Mouse (Mus musculus): ENCODE measurements around the gene Tm4sf20.

Gene Tm4sf20

DNA sequence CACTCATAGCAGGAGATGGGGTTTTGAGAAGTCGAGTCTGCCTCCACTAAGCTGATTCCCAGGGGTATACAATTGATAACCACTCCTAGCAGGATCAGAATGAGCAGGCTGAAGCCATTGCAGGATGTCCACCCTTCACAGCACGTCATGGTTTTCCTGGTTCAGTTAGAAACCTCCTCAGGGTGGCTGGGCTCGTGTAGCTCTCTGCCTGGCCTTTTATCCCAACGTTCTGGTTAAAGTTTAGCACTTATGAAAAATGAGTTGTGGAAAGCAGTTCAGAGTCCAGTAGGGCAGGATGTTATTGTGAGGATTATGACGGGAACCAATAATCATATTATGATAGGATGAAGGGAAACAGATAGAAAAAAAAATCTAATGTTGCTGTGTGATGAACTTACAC lies at the start of gene Tm4sf20:
TSS of gene Tm4sf20 (minus strand) at position 193 of the 400 bp plus-strand sequence.
- in situ Hi-C loops (cut with MboI, MseI) = loop anchor here (10.0 kb wide), 1 partner anchor 213 kb away; no protein-coding TSS in a partner anchor

DNA sequence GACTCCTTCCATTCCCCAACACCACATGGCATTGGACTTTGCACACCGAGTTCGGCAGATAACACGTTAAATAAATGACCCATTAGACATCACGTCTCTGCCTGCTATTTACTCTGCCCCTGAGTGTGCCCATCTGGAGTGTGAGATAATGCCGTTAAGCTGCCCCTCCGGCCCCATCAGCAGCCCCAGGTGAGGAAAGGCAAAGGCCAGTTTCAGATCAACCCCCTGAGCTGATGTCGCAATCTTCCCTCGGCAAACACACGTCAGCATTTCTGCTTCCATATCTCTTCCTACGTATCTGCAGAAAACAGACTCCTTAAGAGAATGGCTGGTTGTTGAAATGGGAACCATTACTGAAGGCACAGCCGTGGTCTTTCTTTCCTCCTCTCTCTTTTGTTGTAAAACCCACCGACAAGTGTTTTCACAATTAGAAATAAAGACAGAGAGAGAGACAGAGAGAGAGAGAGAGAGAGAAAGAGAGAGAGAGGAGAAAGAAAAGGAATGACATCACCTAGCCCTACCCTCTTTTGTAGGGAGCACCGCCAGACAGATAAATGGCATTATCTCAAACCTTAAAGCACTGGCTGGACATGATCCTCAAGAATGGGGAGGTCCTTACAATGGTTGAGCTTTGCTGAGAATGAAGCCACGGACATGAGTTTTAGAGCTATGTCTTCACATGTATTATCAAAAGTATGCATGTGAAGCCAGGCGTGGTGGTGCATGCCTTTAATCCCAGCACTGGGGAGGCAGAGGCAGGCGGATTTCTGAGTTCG lies 47.9 kb upstream of the Tm4sf20 start:
- in situ Hi-C loops (cut with MboI, MseI) = no loop called here

GRCm38 (mm10) chr1:82811766-82812165 lies 43.5 kb upstream of the Tm4sf20 start:
- in situ Hi-C loops (cut with MboI, MseI) = no loop called here

DNA sequence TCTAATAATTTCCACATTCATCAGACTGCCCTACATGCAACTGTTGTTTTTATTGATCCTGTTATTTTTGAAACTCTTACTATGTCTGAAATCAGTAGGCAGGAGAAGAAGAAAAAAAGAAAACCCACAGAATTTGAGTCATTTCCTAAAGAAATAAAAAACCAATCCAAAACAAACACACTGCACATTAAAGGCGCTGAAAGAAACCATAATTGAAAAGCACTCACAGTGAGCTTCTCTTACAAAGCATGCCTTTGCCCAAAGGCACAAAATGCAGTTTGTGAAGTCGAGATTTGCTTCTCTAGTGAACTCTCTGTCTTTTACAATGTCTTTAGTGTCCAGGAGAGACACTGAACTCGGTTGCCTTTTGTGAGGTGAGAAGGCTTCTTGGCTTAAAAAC lies 40.3 kb upstream of the Tm4sf20 start:
- in situ Hi-C loops (cut with MboI, MseI) = no loop called here

DNA sequence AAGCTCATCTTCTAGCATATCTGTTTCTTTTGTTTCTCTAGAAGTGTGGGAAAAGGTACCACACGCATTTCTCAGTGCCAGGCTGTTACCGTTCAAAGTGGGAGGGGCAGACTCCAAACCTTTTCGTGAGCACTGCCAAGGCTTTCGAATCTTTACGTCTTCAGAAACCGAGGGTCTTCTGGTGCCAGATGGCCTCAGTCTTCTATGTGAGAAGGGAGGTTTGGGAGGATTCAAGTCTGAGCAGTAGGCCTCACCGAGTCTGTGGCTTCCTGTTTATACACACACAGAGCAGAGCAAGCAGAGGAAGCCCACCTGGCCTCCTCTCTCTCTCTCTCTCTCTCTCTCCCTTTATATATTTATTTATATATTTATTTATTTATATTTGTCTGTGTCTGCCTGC lies 38.9 kb upstream of the Tm4sf20 start:
- in situ Hi-C loops (cut with MboI, MseI) = no loop called here

GRCm38 (mm10) chr1:82806391-82806790 lies 38.1 kb upstream of the Tm4sf20 start:
- in situ Hi-C loops (cut with MboI, MseI) = no loop called here

DNA sequence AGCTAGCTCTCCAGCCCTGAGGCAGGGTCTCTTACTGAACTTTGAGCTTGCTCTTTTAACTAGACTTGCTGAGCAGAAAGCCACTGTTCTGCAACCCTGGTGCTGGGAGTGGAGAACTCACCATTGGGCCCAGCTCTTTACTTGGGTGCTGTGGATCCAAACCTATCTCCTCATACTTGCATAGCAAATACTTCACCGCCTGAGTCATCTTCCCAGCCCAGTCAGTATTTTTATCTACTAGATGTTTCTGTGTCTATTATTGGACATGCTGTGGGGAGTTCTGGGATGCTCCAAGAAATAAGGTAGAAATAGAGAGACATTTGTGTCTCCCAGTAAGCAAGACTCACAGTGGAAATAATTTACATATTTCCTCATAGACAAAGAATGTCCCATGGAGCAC lies 35.8 kb upstream of the Tm4sf20 start:
- in situ Hi-C loops (cut with MboI, MseI) = no loop called here

- in situ Hi-C loops (cut with MboI, MseI) = no loop called here
Measured at GRCm38 (mm10) chr1:82803608-82804007, 35.3 kb upstream of the Tm4sf20 start.

DNA sequence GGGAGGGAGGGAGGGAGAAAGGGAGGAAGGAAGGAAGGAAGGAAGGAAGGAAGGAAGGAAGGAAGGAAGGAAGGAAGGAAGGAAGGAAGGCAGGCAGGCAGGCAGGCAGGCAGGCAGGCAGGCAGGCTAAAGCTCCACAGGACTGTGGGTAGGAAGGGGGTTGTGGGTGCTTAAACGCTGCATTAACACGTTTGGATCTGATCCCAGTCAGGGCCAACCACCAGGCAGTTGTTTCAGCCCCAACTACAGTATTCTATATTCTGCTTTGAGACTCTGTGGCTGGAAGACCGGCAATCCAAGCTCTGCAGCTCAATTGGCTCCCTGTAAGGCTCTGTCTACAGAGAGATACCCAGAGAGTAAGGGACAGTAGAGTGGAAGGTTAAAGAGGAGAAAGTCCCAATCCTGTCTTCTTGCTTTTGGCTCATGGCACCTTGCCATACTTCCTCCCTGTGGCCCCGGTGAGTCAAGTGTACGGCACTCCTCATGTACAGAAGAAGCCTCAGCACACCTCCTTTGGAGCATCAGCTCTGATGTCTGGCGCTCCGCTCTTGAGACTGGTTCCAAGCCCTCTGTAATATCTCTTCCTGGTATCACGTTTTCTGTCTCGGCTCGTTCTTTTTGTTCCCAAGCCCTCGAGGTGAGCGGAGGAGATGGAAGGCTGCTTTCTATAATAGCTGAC lies 33.0 kb upstream of the Tm4sf20 start:
- in situ Hi-C loops (cut with MboI, MseI) = no loop called here

- in situ Hi-C loops (cut with MboI, MseI) = loop anchor here (5.0 to 25.0 kb wide), 2 partner anchors 103 to 913 kb away; no protein-coding TSS in a partner anchor
Measured at GRCm38 (mm10) chr1:82798922-82799321, 30.7 kb upstream of the Tm4sf20 start.

GRCm38 (mm10) chr1:82798304-82798703 lies 30.0 kb upstream of the Tm4sf20 start:
- in situ Hi-C loops (cut with MboI, MseI) = loop anchor here (5.0 to 25.0 kb wide), 2 partner anchors 104 to 914 kb away; no protein-coding TSS in a partner anchor

DNA sequence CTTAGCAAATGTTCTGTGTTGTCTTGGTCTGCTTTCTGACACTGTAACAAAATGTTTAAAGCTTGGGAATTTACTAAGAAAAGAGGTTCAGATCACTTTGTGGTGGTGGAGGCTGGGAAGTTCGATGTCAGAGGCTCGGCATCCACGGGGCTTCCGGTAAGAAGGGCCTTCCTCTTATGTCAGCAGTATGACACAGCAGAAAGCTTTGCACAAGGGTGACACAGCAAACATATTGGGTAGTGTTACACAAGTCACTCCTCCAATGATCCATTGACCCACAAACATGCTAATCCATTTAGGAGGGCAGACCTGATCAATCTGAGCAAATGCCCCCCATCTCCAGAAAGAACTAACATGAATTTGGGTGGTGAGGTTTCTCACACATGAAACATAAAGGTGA lies 28.8 kb upstream of the Tm4sf20 start:
- in situ Hi-C loops (cut with MboI, MseI) = loop anchor here (5.0 to 25.0 kb wide), 2 partner anchors 105 to 915 kb away; no protein-coding TSS in a partner anchor

DNA sequence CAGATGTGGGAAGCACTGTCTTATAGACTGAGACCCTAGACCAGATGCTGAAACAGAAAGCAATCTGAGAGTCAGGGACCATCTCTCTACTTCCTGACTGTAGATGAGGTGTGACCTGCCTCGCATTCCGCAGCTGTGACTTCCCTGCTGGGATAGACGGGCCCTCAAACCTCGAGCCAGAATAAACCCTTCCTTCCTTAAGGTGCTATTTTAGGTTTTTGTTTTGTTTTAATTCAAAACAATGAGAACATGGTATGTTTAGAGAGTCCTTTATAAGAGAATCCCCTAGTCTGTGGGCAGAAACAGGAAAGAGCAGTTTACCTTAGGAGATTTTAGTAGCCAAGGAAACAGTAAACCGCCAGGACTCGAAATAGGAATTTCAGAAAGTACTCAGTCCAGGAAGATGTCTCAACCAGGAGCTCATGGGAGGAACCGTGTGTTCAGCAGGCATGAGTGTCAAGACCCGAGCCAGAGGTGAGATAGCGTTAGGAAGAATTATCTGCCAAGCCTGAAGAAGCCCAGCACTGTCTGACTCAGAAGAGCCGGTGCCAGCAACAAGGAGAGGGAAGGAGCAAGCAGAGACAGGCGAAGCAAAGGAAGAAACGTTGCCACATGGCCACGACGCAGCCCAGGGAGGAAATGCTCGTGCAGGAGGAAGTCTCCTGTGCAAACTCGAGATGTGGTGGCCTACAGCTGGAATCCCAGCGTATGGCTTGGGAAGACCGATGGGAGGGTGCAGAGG lies 27.6 kb upstream of the Tm4sf20 start:
- in situ Hi-C loops (cut with MboI, MseI) = loop anchor here (5.0 to 25.0 kb wide), 2 partner anchors 106 to 916 kb away; no protein-coding TSS in a partner anchor

DNA sequence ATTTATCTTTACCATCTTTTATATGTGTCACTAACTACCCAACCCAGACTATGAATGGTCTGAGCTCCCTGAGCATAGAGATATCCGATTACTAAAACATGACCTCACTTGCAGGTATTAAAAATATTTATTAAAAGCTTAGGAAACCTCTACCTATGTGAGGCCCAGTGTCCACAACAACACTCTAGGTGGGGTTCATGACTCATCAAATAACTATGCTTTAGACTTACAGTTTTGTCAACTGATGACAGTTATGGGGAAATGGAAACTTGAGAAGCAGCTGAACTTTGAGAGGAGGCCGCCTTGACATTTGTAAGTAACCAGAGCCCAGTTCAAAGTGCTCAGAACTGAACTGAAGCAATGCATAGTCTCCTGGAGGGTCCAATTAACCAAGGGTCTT lies 26.9 kb upstream of the Tm4sf20 start:
- in situ Hi-C loops (cut with MboI, MseI) = loop anchor here (5.0 to 25.0 kb wide), 2 partner anchors 107 to 917 kb away; no protein-coding TSS in a partner anchor

GRCm38 (mm10) chr1:82793986-82794385 lies 25.7 kb upstream of the Tm4sf20 start:
- in situ Hi-C loops (cut with MboI, MseI) = loop anchor here (25.0 kb wide), 1 partner anchor 918 kb away; no protein-coding TSS in a partner anchor

DNA sequence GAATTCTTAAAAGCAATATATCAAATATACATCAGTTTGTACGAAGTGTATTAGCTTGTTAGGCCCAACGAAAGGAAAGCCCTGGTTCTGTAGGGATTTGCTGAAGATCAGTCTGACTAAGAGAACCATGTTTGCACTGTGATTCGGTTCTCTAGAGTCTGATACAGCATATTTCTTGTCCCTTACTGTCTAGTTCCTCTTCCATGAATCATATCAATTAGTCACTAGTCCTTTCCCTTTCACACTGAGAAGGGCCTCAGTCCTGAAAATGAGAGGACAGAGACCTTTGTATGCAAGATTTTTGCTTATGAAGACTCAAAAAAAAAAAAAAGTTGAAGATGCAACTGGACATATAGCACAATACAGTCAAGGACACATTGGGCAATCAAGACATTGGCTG lies 24.8 kb upstream of the Tm4sf20 start:
- in situ Hi-C loops (cut with MboI, MseI) = loop anchor here (25.0 kb wide), 1 partner anchor 919 kb away; no protein-coding TSS in a partner anchor

DNA sequence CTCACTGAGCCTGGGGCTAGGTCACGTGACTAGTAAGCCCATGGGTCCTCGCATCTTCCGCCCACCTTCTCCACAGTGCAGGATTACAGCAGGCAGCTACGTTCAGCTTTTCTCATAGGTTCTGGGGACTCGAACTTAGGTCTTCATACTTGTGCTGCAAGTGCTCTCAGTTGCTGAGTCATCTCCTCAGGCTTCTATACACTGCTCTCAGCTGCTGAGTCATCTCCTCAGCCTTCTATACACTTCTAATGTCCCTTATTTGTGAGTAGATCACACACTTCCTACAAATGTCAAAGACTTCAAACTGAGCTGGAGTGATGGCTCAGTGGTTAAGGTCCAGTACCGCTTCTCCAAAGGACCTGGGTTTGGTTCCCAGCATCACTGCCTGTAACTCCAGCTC lies 24.0 kb upstream of the Tm4sf20 start:
- in situ Hi-C loops (cut with MboI, MseI) = loop anchor here (25.0 kb wide), 1 partner anchor 920 kb away; no protein-coding TSS in a partner anchor

DNA sequence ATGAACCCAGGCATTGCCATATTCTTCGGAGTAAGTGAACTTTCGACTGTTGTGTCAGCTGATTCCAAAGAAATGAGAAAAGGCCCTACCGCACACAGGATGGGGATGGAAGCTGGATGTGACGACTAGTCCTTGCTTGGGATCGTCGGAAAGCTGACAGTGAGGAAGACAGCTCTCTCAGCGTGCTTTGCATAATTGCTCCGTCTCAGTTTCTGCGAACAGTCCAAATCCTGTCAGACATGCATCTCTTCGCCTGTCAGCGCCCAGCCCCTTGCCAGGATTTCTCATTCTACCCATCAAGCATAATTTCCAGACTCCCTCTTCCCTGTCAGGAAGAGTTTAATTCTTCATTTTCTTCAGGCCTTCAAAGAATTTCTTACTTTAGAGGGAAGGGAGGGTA lies 22.8 kb upstream of the Tm4sf20 start:
- in situ Hi-C loops (cut with MboI, MseI) = loop anchor here (25.0 kb wide), 1 partner anchor 921 kb away; no protein-coding TSS in a partner anchor

DNA sequence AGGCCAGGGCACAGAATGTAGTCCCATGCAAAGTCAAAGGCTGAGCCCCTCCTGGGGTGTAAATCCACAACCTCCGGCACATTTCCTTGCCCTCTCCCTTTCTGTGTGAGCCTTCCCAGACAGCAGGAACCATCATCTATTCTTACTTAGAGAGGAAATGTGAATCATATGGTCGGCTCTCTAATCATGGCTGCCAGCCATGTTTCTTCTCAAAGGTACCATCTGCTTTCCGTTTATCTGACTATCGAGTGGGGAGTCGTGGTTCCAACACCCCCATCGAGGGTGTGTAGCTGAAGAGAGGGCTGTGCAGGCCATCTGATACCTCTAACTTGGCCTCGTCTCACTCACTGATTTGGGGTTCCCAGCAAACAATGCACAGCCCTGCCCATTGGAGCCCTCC lies 19.8 kb upstream of the Tm4sf20 start:
- in situ Hi-C loops (cut with MboI, MseI) = loop anchor here (10.0 to 25.0 kb wide), 2 partner anchors 187 to 924 kb away; no protein-coding TSS in a partner anchor

DNA sequence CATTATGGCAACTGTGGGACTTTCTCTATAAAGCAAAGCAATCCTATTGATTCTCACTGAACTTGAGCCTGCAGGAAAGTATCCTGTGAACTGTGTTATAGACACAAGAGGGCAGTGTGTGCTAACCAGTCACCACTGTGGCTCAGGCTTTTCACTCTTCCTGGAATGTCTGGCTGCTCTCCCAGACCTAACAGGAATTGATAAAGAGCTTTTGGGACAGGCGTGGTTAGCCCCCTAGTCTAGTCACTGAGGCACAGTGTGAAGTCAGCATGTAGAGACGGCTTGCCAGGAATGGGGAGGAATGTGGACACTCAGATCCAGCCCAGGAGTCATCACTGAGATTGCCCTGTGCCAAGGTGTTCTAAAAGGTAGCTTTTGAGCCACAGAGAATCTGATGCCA lies 19.2 kb upstream of the Tm4sf20 start:
- in situ Hi-C loops (cut with MboI, MseI) = loop anchor here (10.0 to 25.0 kb wide), 2 partner anchors 187 to 925 kb away; no protein-coding TSS in a partner anchor

GRCm38 (mm10) chr1:82785546-82785945 lies 17.3 kb upstream of the Tm4sf20 start:
- in situ Hi-C loops (cut with MboI, MseI) = loop anchor here (10.0 to 25.0 kb wide), 2 partner anchors 189 to 927 kb away; no protein-coding TSS in a partner anchor
